Mouse (Mus musculus): Measurements from ENCODE around the gene Col13a1. TPM values are rescaled to one million over a fixed set of nuclear protein-coding genes. Genes with fewer than 3 reads are reported as not detected.

Col13a1 gene
- total and polyA plus RNA-seq, 3 experiments, result not detected

DNA sequence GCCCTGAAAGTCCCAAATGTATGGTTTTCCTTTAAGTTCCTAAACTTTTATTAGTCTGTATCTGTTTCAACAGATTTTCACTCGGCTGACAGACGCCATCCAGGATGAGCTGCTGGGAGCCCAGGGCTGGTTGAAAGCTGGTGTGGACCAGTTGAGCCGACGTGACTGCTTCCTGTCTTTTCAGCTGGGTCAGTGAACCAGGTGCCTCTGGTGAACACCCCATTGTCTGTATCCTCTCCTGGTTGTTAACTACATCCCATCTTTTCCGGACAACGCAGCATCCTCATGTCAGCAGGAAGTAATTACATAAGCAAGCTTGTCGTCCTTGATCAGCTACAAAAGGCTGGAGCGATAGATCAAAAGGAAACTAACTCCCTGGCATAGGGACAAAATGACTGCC lies 185.9 kb downstream of the Col13a1 start:
- H3K4me1 ChIP-seq (ENCODE audit: control insufficient read depth in 1 of 2, insufficient read depth in 2 of 2), result peaks cover 0 to 6% of the 10 kb centered on the region in 2 experiments; a peak in 2 of 4 replicates
- no peaks in the 10 kb centered on the region for H3K36me3 ChIP-seq (replicated peaks in 1 of 2; ENCODE audit: control insufficient read depth in 1 of 2, insufficient read depth in 1 of 2, low read length in 1 of 2)
- H3K9ac ChIP-seq (ENCODE audit: insufficient read depth, low read depth), result no peak overlapping the region
- no peak overlapping the region for H3K27ac ChIP-seq (ENCODE audit: insufficient read depth, low read depth)
- TF ChIP-seq RCOR1 (conservative IDR thresholded peaks at IDR 0.05; ENCODE audit: low read depth, low read length), result no peak
- no peaks in the 10 kb centered on the region for H3K79me2 ChIP-seq (replicated peaks; ENCODE audit: control insufficient read depth, extremely low read depth, insufficient read depth, poor library complexity, severe bottlenecking)
- no peak overlapping the region for H3K4me3 ChIP-seq (replicated peaks in 1 of 3; ENCODE audit: low read depth in 2 of 3, low read length in 2 of 3, poor library complexity in 1 of 3)
- dilution Hi-C loops (cut with MboI; ENCODE audit: extremely low pct_ligation_motif_present, extremely low pct_unique_long_range_greater_than_20kb, low sequenced_read_pairs) (no loop called here), in situ Hi-C loops (cut with MboI; ENCODE audit: low pct_ligation_motif_present, low pct_unique_long_range_greater_than_20kb, low sequenced_read_pairs) (no loop called here)
- no peak overlapping the region for H3K4me2 ChIP-seq (ENCODE audit: insufficient read depth, low read depth, poor library complexity, severe bottlenecking)
- H3K9me3 ChIP-seq (replicated peaks; ENCODE audit: low read length), result no peaks in the 10 kb centered on the region
- no peak for DNase-seq (ENCODE audit: extremely low read depth)
- peaks cover 2% of the 10 kb centered on the region for H3K27me3 ChIP-seq (replicated peaks)

GRCm38 (mm10) chr10:61788499-61788898 lies 190.4 kb downstream of the Col13a1 start:
- Histone ChIP-seq H3K36me3 (replicated peaks in 1 of 2; ENCODE audit: control insufficient read depth in 1 of 2, insufficient read depth in 1 of 2, low read length in 1 of 2) (no peaks in the 10 kb centered on the region), H3K27me3 (replicated peaks) (peaks cover 1% of the 10 kb centered on the region), H3K4me1 (ENCODE audit: control insufficient read depth in 1 of 2, insufficient read depth in 2 of 2) (peaks cover 0 to 6% of the 10 kb centered on the region in 2 experiments; a peak in 2 of 4 replicates), H3K9ac (ENCODE audit: insufficient read depth, low read depth) (no peak overlapping the region), H3K4me2 (ENCODE audit: insufficient read depth, low read depth, poor library complexity, severe bottlenecking) (no peak overlapping the region), H3K4me3 (replicated peaks in 1 of 3; ENCODE audit: low read depth in 2 of 3, low read length in 2 of 3, poor library complexity in 1 of 3) (no peak overlapping the region), H3K79me2 (replicated peaks; ENCODE audit: control insufficient read depth, extremely low read depth, insufficient read depth, poor library complexity, severe bottlenecking) (no peaks in the 10 kb centered on the region), H3K27ac (ENCODE audit: insufficient read depth, low read depth) (no peak overlapping the region), H3K9me3 (replicated peaks; ENCODE audit: low read length) (peaks cover 3% of the 10 kb centered on the region)
- TF ChIP-seq POLR2A (IDR thresholded peaks at IDR 0.05; ENCODE audit: low read depth, low read length), result no peak
- no peak for TF ChIP-seq KAT2A (IDR thresholded peaks at IDR 0.05; ENCODE audit: insufficient replicate concordance, low read length)
- TF ChIP-seq ETS1 (conservative IDR thresholded peaks at IDR 0.05; ENCODE audit: low read depth, low read length), result no peak
- no peak for TF ChIP-seq GABPA (IDR thresholded peaks at IDR 0.05; ENCODE audit: insufficient replicate concordance, low read depth, low read length)
- TF ChIP-seq MAX (IDR thresholded peaks at IDR 0.05; ENCODE audit: low read length), result no peak
- TF ChIP-seq UBTF (IDR thresholded peaks at IDR 0.05; ENCODE audit: low read depth, low read length), result no peak
- TF ChIP-seq ZNF384 (IDR thresholded peaks at IDR 0.05; ENCODE audit: low read depth, low read length), result no peak
- TF ChIP-seq MAZ (IDR thresholded peaks at IDR 0.05; ENCODE audit: low read depth, low read length), result no peak
- no peak for TF ChIP-seq E2F4 (IDR thresholded peaks at IDR 0.05; ENCODE audit: insufficient replicate concordance, low read depth, low read length)
- TF ChIP-seq ZC3H11A (IDR thresholded peaks at IDR 0.05; ENCODE audit: low read depth, low read length), result no peak
- TF ChIP-seq ELF1 (IDR thresholded peaks at IDR 0.05; ENCODE audit: low read depth, low read length), result no peak
- TF ChIP-seq MYC (IDR thresholded peaks at IDR 0.05; ENCODE audit: low read depth, low read length), result no peak
- TF ChIP-seq EP300 (IDR thresholded peaks at IDR 0.05; ENCODE audit: low read length), result no peak
- TF ChIP-seq BHLHE40 (IDR thresholded peaks at IDR 0.05; ENCODE audit: low read depth, low read length), result no peak
- TF ChIP-seq USF1 (IDR thresholded peaks at IDR 0.05; ENCODE audit: low read depth, low read length), result no peak
- no peak for TF ChIP-seq MAFK (IDR thresholded peaks at IDR 0.05; ENCODE audit: insufficient replicate concordance, low read length)
- TF ChIP-seq JUN (IDR thresholded peaks at IDR 0.05; ENCODE audit: insufficient read depth, low read depth, low read length), result no peak
- no peak for TF ChIP-seq SIN3A (IDR thresholded peaks at IDR 0.05; ENCODE audit: low read length)
- TF ChIP-seq ZMIZ1 (IDR thresholded peaks at IDR 0.05; ENCODE audit: low read depth, low read length), result no peak
- no peak for DNase-seq (ENCODE audit: extremely low read depth)
- dilution Hi-C loops (cut with MboI; ENCODE audit: extremely low pct_ligation_motif_present, extremely low pct_unique_long_range_greater_than_20kb, low sequenced_read_pairs) (no loop called here), in situ Hi-C loops (cut with MboI; ENCODE audit: low pct_ligation_motif_present, low pct_unique_long_range_greater_than_20kb, low sequenced_read_pairs) (no loop called here)

Other genes with a start within 250 kb of the Col13a1 start
- gene H2afy2, start 195.0 kb downstream of the Col13a1 start, total RNA-seq (2012; rRNA removed), result 0.08 TPM in 1 of 2 replicates, not detected in the other
- gene H2afy2, start 195.0 kb downstream of the Col13a1 start, total RNA-seq (2014; rRNA removed), result not detected in 2 replicates
- gene H2afy2, start 195.0 kb downstream of the Col13a1 start, polyA plus RNA-seq (2012; ENCODE audit: insufficient read length, low read depth), result 0.14 and 0.20 TPM in 2 replicates
- gene Neurog3, start 154.0 kb upstream of the Col13a1 start, total RNA-seq (2012; rRNA removed), result not detected in 2 replicates
- not detected in 2 replicates for gene Neurog3, start 154.0 kb upstream of the Col13a1 start, total RNA-seq (2014; rRNA removed)
- gene Neurog3, start 154.0 kb upstream of the Col13a1 start, polyA plus RNA-seq (2012; ENCODE audit: insufficient read length, low read depth), result not detected in 2 replicates
- 0.21 and 0.38 TPM in 2 replicates for gene Fam241b, start 164.8 kb upstream of the Col13a1 start, total RNA-seq (2012; rRNA removed)
- 0.28 TPM in 1 of 2 replicates, not detected in the other for gene Fam241b, start 164.8 kb upstream of the Col13a1 start, total RNA-seq (2014; rRNA removed)
- not detected in 2 replicates for gene Fam241b, start 164.8 kb upstream of the Col13a1 start, polyA plus RNA-seq (2012; ENCODE audit: insufficient read length, low read depth)